Mouse (Mus musculus) liver, embryonic 14.5 days (tissue): Measurements from ENCODE around the gene Mef2a.

Experiments
- CTCF ChIP-seq: IDR thresholded peaks from 2 replicates; pipeline ENCODE4 v1.5.1; 2016; ENCODE audit warnings: antibody characterized with exemption, low read depth, control low read depth
- EP300 ChIP-seq: IDR thresholded peaks from 2 replicates; pipeline ENCODE4 v1.6.1; 2016; ENCODE audit warnings: antibody characterized with exemption, low read depth

GRCm38 (mm10) chr7:67369645-67370044 lies 3.0 kb downstream of the Mef2a start:
- TF ChIP-seq CTCF (no peak), EP300 (no peak)
